Mouse (Mus musculus) hindlimb bud, embryonic 11.5 days (tissue): ENCODE measurements at regions not wholly inside any gene's neighbourhood (a gene's known extent, or its start where the extent isn't known, plus 50 kb on each side); places are given as distances from the start of the nearest gene placed in this dataset.
A peak's percentile ranks its signal among the peaks of the same experiment; 100 is the strongest.

Experiments
- DNase-seq: peaks from one replicate; pipeline ENCODE4 v3.0.0-alpha.2; 2012; ENCODE audit warnings: low read depth, low spot score; ENCODE audit errors: extremely low spot score

GRCm38 (mm10) chr4:12837097-12837426, 665.2 kb upstream of the Fam92a start:
- no peak for DNase-seq

- DNase-seq = no peak
Observed at GRCm38 (mm10) chr4:12836326-12837096, 664.7 kb upstream of the Fam92a start.

DNA sequence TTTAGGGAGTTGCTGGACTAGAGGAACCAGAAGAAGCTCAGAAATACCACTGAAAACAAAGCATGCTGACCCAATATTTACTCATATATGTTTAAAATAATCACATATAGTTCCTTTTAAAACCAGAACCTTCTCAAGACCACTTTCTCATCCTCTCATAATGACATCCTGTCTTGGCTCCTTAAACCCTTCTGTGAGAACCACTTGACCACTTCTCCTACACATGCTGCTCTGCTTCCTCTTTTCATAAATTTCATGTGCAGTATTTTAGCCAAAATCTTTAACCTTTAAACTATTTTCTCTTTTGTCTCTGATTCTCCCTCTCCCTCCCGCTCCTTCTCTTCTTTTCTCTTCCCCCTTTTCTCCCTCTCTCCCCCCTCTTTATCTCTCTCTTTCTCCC, 654.6 kb upstream of the Fam92a start:
- DNase-seq = no peak

- no peak for DNase-seq
Observed at GRCm38 (mm10) chr4:12814251-12814650, 642.4 kb upstream of the Fam92a start.

- no peak for DNase-seq
Observed at GRCm38 (mm10) chr4:12801186-12801585, 629.4 kb upstream of the Fam92a start.

DNA sequence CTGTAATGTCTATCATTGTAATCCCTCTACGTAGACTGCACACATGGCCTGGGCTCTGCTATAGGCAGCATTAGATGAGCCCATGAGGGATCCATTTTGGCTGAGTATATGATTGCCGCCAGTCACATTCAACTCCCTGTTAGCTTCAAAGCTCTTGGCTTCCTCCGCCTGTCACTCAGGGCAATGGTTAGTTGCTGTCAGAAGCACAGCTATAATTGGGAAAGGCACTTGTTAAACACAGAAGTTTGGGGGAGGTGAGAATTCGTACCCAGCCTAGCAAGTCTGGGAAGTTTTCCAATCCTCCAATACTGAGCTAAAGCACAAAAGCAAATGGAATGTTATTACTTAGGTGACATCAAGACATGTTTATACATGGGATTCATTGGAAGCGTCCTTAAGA, 627.7 kb upstream of the Fam92a start:
- DNase-seq = no peak

- no peak for DNase-seq
Observed at GRCm38 (mm10) chr4:12792764-12793422, 621.1 kb upstream of the Fam92a start.

DNA sequence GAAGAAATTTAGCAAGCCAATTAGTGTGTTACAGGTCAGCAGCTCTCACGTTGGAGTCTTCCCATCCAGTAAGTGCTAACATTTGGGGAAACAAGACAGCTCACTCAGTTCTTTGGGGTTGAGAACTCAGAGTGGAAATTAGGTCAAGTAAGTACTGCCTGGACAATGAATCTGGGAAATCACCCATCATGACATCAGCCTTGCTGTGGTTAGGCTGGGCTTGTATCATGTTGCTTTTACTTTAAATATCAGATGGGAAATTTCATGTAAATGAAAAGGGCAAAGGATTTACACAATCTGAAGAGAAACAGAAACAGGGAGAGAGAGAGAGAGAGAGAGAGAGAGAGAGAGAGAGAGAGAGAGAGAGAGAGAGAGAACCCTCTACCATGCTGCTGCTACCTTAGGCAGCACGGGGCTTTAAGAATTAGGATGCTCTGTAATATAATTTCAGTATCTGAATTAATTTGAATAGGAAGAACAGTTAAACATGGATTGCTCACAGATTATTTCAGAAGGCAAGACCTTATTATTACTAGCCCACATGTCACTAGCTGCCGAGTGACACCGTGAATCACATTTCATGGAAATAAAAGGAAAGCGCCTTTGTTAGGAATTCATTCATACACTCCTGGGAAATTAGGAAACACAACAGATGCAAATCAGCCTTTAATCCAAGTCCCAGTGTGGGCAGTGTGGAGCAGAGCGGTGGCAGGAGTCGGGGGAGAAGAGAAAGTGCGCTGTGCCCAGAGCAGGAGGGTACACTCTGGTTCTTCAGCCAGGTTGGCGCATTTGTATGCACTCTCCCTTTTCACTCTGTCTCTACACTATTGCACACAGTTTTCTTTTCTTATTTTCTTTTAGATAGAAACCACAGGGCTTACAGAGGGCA, 620.2 kb upstream of the Fam92a start:
- DNase-seq = no peak

DNA sequence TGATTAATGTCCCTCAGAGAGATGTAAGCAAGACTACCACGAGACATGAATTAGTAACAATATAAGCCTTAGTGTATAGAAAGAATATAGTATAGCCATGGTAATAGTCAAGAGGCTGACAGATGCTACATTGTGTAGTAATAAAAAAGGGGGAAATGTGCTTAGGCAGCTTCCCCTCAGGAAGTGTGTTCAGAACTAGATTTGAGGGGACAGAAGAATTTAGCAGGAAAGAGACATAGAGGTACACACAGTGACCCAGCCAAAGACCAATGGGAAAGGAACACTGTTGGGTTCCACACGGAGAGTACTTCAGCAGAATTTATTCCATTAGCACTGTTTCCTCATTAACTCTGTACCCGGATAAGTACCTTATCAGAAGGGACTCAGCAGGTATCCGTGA, 614.0 kb upstream of the Fam92a start:
- DNase-seq = no peak

DNA sequence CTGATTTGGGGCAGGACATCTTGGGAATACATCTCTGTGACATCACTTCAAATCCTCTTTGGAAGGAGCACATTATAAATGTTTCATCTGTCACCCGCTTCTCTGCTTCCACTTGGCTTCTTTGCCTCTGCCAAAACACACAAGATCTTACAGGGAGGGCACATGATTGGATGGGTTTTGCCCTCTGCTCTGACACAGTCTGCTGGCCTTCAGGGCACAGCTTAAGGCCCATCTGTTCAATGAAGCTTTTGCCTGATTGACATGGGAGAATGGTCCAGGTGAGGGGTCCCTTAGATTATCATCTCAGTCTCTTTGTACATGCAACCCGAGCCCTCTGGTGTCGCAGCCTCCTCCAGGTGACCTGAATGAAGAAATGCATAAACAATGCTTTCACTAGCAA, 612.7 kb upstream of the Fam92a start:
- no peak for DNase-seq

GRCm38 (mm10) chr4:12784068-12784467, 612.3 kb upstream of the Fam92a start:
- no peak for DNase-seq

DNA sequence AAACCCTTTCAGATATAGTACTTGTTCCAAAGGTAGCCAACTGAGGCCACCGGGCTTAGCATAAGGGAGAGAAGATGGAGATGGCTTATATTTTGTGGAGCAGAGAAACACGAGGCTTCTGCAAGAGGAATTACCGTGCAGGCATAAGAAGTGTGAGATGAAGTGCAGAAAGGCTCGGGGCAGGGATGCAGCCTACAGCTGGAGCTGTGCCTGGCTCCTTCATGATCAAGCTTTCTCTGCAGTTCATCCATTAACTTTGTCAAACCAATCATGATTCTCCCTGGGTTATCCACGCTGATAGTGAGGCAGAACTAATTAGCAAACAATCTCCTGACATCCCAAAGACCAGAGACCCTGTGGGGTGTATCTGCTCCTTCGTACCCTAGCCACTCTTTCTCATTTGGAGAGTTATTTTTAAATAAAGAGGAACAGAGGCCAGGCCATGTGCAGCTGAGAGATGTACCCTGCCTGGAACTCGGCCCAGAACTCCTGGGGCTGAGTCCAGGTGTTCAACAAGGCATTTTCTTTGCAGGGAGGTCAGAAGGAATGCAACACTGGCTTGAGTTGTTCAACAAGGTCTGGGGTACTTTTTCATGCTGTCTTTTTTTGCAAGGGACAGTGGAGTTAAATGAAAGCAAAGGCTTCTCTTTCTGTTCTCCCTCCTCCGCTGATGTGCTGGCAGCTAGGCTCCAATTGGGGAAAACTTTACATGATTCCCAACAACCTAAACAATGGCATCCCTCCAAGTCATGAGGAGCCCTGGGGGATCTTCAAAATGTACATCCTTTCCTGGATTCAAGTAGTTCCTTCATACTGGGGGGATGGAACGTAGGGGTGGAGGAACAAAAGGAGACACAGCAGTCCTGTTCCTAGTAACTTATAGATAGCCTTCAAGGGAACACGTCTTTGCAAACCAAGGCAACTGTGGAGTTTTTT, 610.4 kb upstream of the Fam92a start:
- DNase-seq = no peak

GRCm38 (mm10) chr4:12780254-12780653, 608.4 kb upstream of the Fam92a start:
- DNase-seq = no peak

DNA sequence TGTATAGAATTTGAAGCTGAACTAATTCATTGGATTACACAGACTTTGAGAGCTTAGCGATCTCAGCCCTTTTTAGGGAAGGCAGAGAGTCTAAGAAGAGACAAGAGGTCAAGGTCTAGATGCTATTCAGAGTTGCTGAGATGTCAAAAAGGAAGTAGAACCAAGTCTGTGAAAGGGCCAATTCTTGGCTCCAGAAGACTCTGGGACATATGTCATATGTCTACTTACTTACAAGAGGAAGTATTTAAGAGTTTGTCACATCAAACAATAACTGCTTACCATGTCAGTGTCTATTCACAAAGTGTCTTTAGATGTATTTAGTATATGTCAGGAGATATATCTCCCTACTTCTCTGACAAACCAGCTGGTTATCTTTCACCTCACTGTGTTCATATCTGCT, 607.4 kb upstream of the Fam92a start:
- no peak for DNase-seq

GRCm38 (mm10) chr4:12778163-12778562, 606.3 kb upstream of the Fam92a start:
- no peak for DNase-seq

- no peak for DNase-seq
Observed at GRCm38 (mm10) chr4:12776217-12776578, 604.4 kb upstream of the Fam92a start.

DNA sequence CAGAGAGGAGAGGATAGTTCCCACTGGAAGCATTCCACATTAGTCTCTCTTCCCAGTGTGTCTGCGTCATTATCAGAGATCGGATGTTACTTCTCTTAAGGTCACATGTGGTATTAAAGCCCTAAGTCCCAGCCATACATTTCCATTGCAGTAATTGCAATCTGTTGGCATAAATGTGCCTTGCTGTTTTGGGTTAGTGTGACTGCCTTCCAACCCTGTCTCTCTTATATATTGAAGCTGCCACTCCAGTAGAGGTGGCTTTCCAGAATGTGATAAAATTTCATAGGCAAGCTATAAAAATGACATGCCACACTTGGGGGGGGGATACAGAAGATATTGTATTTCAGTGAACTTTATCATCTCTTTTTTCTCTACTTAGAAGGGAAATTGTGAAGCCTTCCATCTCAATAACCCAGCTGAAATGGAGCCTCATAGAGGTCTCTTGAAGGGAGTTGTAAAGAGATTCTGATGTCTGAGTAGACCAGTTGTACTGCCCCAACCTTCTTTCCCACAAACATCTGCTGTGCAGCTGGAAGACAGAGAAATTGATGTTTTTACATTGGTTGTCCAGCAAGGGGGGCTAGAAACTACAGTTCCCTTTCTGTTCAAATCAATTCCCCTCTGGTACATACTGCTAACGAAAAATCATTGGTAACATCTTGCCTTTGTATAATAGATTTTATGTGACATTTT, 603.9 kb upstream of the Fam92a start:
- DNase-seq = peak; percentile 67

GRCm38 (mm10) chr4:12775090-12775489, 603.3 kb upstream of the Fam92a start:
- no peak for DNase-seq

GRCm38 (mm10) chr4:12774671-12775070, 602.9 kb upstream of the Fam92a start:
- no peak for DNase-seq

- DNase-seq = no peak
Observed at GRCm38 (mm10) chr4:12773201-12773600, 601.4 kb upstream of the Fam92a start.
